ENCODE assay signal across 10 mouse cellular contexts in genomic region chr15:12447021-12447434, GRCm38 (mm10).
A peak's percentile ranks its signal among the peaks of the same experiment; 100 is the strongest.
DNase-seq lines count a peak whose midpoint lies in the region; ATAC-seq and TF ChIP-seq lines count a peak whose summit lies in the region.
"Had no signal": no experiment of that assay in that cellular context is flagged by ENCODE, and none has a peak within 500 bp of the region (broad histone marks: within the 10 kb centered on the region; RNA-seq: fewer than 3 reads in every experiment).

No protein-coding gene starts in this region.

- H3K9me3 ChIP-seq in forebrain, postnatal 0 days (ENCODE audit: low read length): no peaks in the 10 kb centered on the region
- H3K9me3 ChIP-seq in forebrain, embryonic 13.5 days (replicated peaks): no peaks in the 10 kb centered on the region
- no peaks in the 10 kb centered on the region for H3K9me3 ChIP-seq in intestine, embryonic 16.5 days (ENCODE audit: control insufficient read depth, low read length)
- no peaks in the 10 kb centered on the region for H3K9me3 ChIP-seq in limb, embryonic 15.5 days
- H3K9me3 ChIP-seq: liver, embryonic 15.5 days had no signal

- WGBS in forebrain, postnatal 0 days: 80% methylated on average over 10 of the region's 10 CpGs
- 85% methylated on average over 10 of the region's 10 CpGs for WGBS in forebrain, embryonic 13.5 days
- WGBS in intestine, embryonic 16.5 days: 54% methylated on average over 10 of the region's 10 CpGs
- 37% methylated on average over 10 of the region's 10 CpGs for WGBS in limb, embryonic 15.5 days

- no peaks in the 10 kb centered on the region for H3K27me3 ChIP-seq in forebrain, postnatal 0 days (ENCODE audit: insufficient read depth, low read length)
- no peaks in the 10 kb centered on the region for H3K27me3 ChIP-seq in forebrain, embryonic 13.5 days
- H3K27me3 ChIP-seq in intestine, embryonic 16.5 days (replicated peaks; ENCODE audit: control insufficient read depth, insufficient read depth, low read length): no peaks in the 10 kb centered on the region
- H3K27me3 ChIP-seq in limb, embryonic 15.5 days: no peaks in the 10 kb centered on the region
- H3K27me3 ChIP-seq: liver, embryonic 15.5 days had no signal

- no peak overlapping the region for H3K4me2 ChIP-seq in forebrain, postnatal 0 days (ENCODE audit: low read depth)
- no peak overlapping the region for H3K4me2 ChIP-seq in forebrain, embryonic 13.5 days
- H3K4me2 ChIP-seq in intestine, embryonic 16.5 days (ENCODE audit: low read depth, low read length): no peak overlapping the region
- H3K4me2 ChIP-seq in limb, embryonic 15.5 days: peak overlapping the region; percentile 28; the same call in 1 of the 2 replicates
- H3K4me2 ChIP-seq: liver, embryonic 15.5 days had no signal

- peak; percentile 40 for DNase-seq in forebrain, postnatal 0 days
- no peak for DNase-seq in urinary bladder, postnatal 25 days (ENCODE audit: low spot score)
- no peak for DNase-seq in cerebellum, postnatal 36 days
- DNase-seq: heart, postnatal 14 days had no signal

- H3K36me3 ChIP-seq in forebrain, postnatal 0 days (ENCODE audit: insufficient read depth): no peaks in the 10 kb centered on the region; the same call in 1 of the 2 replicates
- no peaks in the 10 kb centered on the region for H3K36me3 ChIP-seq in forebrain, embryonic 13.5 days (ENCODE audit: poor library complexity, severe bottlenecking)
- H3K36me3 ChIP-seq in intestine, embryonic 16.5 days (ENCODE audit: control insufficient read depth, insufficient read depth, low read length): no peaks in the 10 kb centered on the region
- H3K36me3 ChIP-seq in limb, embryonic 15.5 days: no peaks in the 10 kb centered on the region
- H3K36me3 ChIP-seq: liver, embryonic 15.5 days had no signal

- H3K4me1 ChIP-seq in forebrain, postnatal 0 days (ENCODE audit: insufficient read depth): 0 out of 2 replicates have a peak, but pooled peaks cover under 1% of the 10 kb centered on the region
- no peaks in the 10 kb centered on the region for H3K4me1 ChIP-seq in forebrain, embryonic 13.5 days
- no peaks in the 10 kb centered on the region; the same call in none of the 2 replicates for H3K4me1 ChIP-seq in intestine, embryonic 16.5 days (ENCODE audit: control insufficient read depth, insufficient read depth, low read length)
- H3K4me1 ChIP-seq in limb, embryonic 15.5 days: peaks cover 20% of the 10 kb centered on the region
- H3K4me1 ChIP-seq: liver, embryonic 15.5 days had no signal

- H3K4me3 ChIP-seq in forebrain, postnatal 0 days (ENCODE audit: low read depth, low read length): no peak overlapping the region
- no peak overlapping the region for H3K4me3 ChIP-seq in forebrain, embryonic 13.5 days
- no peak overlapping the region for H3K4me3 ChIP-seq in intestine, embryonic 16.5 days (ENCODE audit: low read length)
- H3K4me3 ChIP-seq in limb, embryonic 15.5 days: no peak overlapping the region
- H3K4me3 ChIP-seq: liver, embryonic 15.5 days had no signal

- H3K9ac ChIP-seq in forebrain, postnatal 0 days: no peak overlapping the region
- H3K9ac ChIP-seq in forebrain, embryonic 13.5 days: no peak overlapping the region
- no peak overlapping the region for H3K9ac ChIP-seq in intestine, embryonic 16.5 days (ENCODE audit: low read depth, low read length)
- H3K9ac ChIP-seq in limb, embryonic 15.5 days: no peak overlapping the region
- H3K9ac ChIP-seq: liver, embryonic 15.5 days had no signal

- no peak for TF ChIP-seq CTCF in forebrain, postnatal 0 days (IDR thresholded peaks at IDR 0.05; ENCODE audit: low read depth)

- H3K27ac ChIP-seq in forebrain, postnatal 0 days (ENCODE audit: low read depth, low read length): no peak overlapping the region
- H3K27ac ChIP-seq in forebrain, embryonic 13.5 days: no peak overlapping the region
- H3K27ac ChIP-seq in intestine, embryonic 16.5 days (ENCODE audit: low read length): 0 out of 2 replicates have a peak overlapping the region, but pooled peaks have one; percentile 26
- peak overlapping the region; percentile 76 for H3K27ac ChIP-seq in limb, embryonic 15.5 days
- H3K27ac ChIP-seq: liver, embryonic 15.5 days had no signal

- peak; percentile 38 for ATAC-seq in forebrain, postnatal 0 days
- no peak for ATAC-seq in forebrain, embryonic 13.5 days
- ATAC-seq in CD4-positive, CD25-positive, alpha-beta regulatory T cell, adult 4 months: peak; percentile 61
- peak; percentile 77 for ATAC-seq in intestine, embryonic 16.5 days
- ATAC-seq in limb, embryonic 15.5 days (ENCODE audit: insufficient number of reproducible peaks, low FRiP score, low TSS enrichment, low read depth): peak; percentile 76
- no peak for ATAC-seq in monocyte, adult 5-6 weeks (replicated peaks; ENCODE audit: insufficient number of reproducible peaks, low FRiP score, low TSS enrichment, poor library complexity, severe bottlenecking)

Comparison
In these comparisons a context has a peak if more than half of its experiments do, and no peak if none do; other contexts are left out.
1. ATAC-seq: peak in forebrain, postnatal 0 days (single experiment), CD4-positive, CD25-positive, alpha-beta regulatory T cell, adult 4 months (single experiment), intestine, embryonic 16.5 days (single experiment) and limb, embryonic 15.5 days (single experiment); none in forebrain, embryonic 13.5 days (single experiment) and monocyte, adult 5-6 weeks (single experiment).
2. H3K27ac ChIP-seq: peak in intestine, embryonic 16.5 days (single experiment) and limb, embryonic 15.5 days (single experiment); none in forebrain, postnatal 0 days (single experiment) and forebrain, embryonic 13.5 days (single experiment).